Mouse (Mus musculus) fibroblast of lung, adult 2 months (primary cell): ENCODE measurements around the gene Sf3a3.

Source experiments
- DNase-seq: peaks from one replicate; pipeline ENCODE4 v3.0.0-alpha.2; 2011; ENCODE audit warnings: low read depth

Sf3a3 gene

GRCm38 (mm10) chr4:124738783-124739182, 24.2 kb downstream of the Sf3a3 start:
- no peak for DNase-seq

GRCm38 (mm10) chr4:124741376-124742343, 27.1 kb downstream of the Sf3a3 start, which contains the start of gene Inpp5b:
Inpp5b (plus strand) TSS chr4:124741850.
- peak; percentile 56 for DNase-seq

GRCm38 (mm10) chr4:124742839-124743238, 28.3 kb downstream of the Sf3a3 start:
- DNase-seq = no peak

GRCm38 (mm10) chr4:124746577-124746976, 32.0 kb downstream of the Sf3a3 start:
- no peak for DNase-seq

- no peak for DNase-seq
These were observed 33.3 kb downstream of the Sf3a3 start for GRCm38 (mm10) chr4:124747851-124748250.

- DNase-seq = peak; percentile 91
These were observed 37.0 kb downstream of the Sf3a3 start for GRCm38 (mm10) chr4:124751300-124752250.

GRCm38 (mm10) chr4:124752281-124753199, 38.0 kb downstream of the Sf3a3 start:
- DNase-seq = no peak

- no peak for DNase-seq
These were observed 41.0 kb downstream of the Sf3a3 start for GRCm38 (mm10) chr4:124755526-124755925.

GRCm38 (mm10) chr4:124759305-124759811, 44.8 kb downstream of the Sf3a3 start:
- DNase-seq = no peak

- DNase-seq = no peak
These were observed 46.6 kb downstream of the Sf3a3 start for GRCm38 (mm10) chr4:124761201-124761600.

GRCm38 (mm10) chr4:124762858-124763452, 48.4 kb downstream of the Sf3a3 start:
- DNase-seq = no peak

- no peak for DNase-seq
These were observed 51.4 kb downstream of the Sf3a3 start for GRCm38 (mm10) chr4:124765802-124766565.

- no peak for DNase-seq
These were observed 52.0 kb downstream of the Sf3a3 start for GRCm38 (mm10) chr4:124766566-124766940.

GRCm38 (mm10) chr4:124768963-124769591, 54.5 kb downstream of the Sf3a3 start:
- DNase-seq = no peak

GRCm38 (mm10) chr4:124770624-124771023, 56.0 kb downstream of the Sf3a3 start:
- DNase-seq = no peak

GRCm38 (mm10) chr4:124772125-124772524, 57.5 kb downstream of the Sf3a3 start:
- DNase-seq = no peak

- DNase-seq = no peak
These were observed 58.9 kb downstream of the Sf3a3 start for GRCm38 (mm10) chr4:124773449-124773848.

GRCm38 (mm10) chr4:124773995-124774394, 59.4 kb downstream of the Sf3a3 start:
- no peak for DNase-seq

GRCm38 (mm10) chr4:124774429-124774828, 59.9 kb downstream of the Sf3a3 start:
- no peak for DNase-seq
